Mouse (Mus musculus) spleen, postnatal 0 days (tissue): ENCODE data around the gene Maea. TPM values are rescaled to one million over a fixed set of nuclear protein-coding genes. Genes with fewer than 3 reads are reported as not detected.

Experiments used
- polyA plus RNA-seq: library from polyadenylated mRNA; unstranded; fragments of >200 nt; fragmentation: Nextera tagmentation; extraction: Ambion mirVana; gene quantifications from 2 replicates; pipeline ENCODE4 v1.2.1, GENCODE M21; 2015

The Maea gene
- polyA plus RNA-seq = 51.7 and 57.6 TPM in 2 replicates

DNA sequence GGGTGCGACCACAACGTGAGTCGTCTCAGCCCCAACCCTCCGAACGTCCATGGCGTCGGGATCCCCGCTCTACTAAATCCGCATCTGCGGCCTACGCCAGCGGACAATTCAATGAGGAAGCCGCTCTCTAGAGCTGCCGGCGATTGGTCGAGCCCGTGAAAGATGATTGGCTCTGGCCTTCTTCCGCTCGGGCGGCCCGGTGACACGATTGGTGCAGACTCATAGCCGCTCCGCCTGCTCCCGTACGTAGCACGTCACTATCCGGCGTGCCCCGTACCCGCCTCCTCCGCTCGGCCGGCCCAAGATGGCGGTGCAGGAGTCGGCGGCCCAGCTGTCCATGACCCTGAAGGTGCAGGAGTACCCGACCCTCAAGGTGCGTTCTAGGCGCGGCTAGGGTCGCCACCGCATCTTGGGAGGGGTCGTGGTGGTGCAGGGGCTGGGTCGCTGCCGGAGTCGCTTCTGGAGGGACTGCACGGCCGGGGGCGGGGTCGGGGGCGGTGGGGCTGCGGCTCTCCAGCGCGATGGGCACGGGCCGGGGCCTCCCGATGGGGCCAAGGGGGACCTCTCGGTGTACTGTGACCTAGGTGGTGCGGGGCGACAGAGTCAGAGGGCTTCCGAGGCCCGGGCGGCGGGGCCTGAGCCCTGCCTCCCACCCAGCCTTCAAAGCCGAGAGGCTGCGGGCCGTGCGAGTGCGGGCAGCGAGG lies at the start of gene Maea:
TSS of gene Maea (plus strand) at position 237 of the 704 bp plus-strand sequence.

DNA sequence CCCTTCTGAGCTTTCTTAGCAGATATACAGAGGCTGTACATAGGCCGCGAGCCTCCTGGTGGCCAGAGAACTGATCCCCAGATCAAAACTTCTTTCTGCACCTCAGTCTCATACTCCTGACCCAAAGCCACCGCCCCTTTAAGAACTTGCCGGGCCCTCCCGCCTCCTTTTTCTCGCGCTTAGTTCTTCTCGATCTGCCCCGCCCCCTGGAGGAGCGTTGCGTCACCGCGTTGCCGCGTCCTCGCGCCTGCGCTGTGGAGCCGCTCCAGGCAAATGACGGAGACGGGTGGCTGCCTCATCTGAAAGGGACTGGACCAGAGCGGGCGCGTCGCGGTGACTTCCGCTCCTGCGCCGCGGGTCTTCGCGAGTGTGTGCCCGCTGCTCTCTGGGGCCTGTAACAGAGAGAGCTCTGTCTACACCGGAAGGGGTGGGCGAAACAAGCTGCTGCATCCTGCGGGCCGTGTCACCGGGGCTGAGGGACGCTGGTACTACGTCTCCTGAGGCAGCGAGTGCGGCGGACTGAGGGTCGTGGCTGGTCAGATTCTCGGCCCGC lies 43.1 kb downstream of the Maea start, which contains the start of gene Uvssa:
TSS of gene Uvssa (plus strand) at position 248 of the 553 bp plus-strand sequence.

Other genes with a start within 250 kb of the Maea start
- gene Slc5a1, start 231.3 kb upstream of the Maea start, polyA plus RNA-seq = not detected in 2 replicates
- gene Spon2, start 117.1 kb upstream of the Maea start, polyA plus RNA-seq = 34.8 and 58.1 TPM in 2 replicates
- 223 and 229 TPM in 2 replicates for gene Ctbp1, start 60.5 kb upstream of the Maea start, polyA plus RNA-seq
- 7.9 and 8.6 TPM in 2 replicates for gene Uvssa, start 43.0 kb downstream of the Maea start, polyA plus RNA-seq
- gene Nkx1-1, start 98.5 kb downstream of the Maea start, polyA plus RNA-seq = not detected in 2 replicates